Comparison of ENCODE assay signal across 7 mouse cellular contexts in the genomic region with DNA sequence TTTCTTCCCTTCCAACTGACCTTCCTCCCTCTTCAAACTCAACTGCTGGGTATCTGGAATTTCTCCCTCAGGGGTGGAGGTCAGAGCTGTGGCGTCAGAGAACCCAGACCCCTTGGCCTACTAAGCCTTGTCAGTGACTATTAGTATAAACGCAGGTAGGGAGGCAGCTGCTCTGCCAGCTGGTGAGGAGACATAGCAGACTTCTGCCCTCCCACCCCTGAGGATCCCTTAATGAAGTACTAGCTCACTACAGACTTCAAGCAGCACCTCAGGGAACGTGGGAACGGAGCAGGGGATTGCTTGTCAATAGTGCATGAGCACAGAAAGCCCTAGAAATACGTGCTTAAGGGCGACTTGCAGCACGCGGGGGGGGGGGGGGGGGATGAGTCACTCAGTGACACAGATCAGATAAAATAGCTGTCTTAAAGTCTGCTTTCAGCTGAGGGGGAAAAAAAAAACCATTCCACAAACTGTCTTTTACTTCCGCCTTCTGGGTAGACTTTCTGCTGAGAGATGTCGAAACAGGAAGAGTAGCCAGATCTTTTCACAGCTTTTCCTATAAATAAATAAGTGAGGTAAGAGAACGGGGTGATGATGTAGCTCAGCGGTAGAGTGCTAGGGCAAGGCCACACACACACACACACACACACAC.
DNase-seq lines count a peak whose midpoint lies in the region; ATAC-seq and TF ChIP-seq lines count a peak whose summit lies in the region.

No protein-coding gene starts in this region.

- H3K4me3 ChIP-seq in midbrain, embryonic 10.5 days, result no peak overlapping the region
- no peak overlapping the region for H3K4me3 ChIP-seq in midbrain, postnatal 0 days (ENCODE audit: low read depth, low read length)
- peak overlapping the region; percentile 1; the same call in 1 of the 2 replicates for H3K4me3 ChIP-seq in heart, embryonic 10.5 days
- no peak overlapping the region for H3K4me3 ChIP-seq in macrophage (ENCODE audit: inconsistent target)

- no peaks in the 10 kb centered on the region for H3K79me2 ChIP-seq in macrophage (ENCODE audit: inconsistent target)

- 0 out of 2 replicates have a peak overlapping the region, but pooled peaks have one; percentile 4 for H3K27ac ChIP-seq in midbrain, embryonic 10.5 days (replicated peaks)
- H3K27ac ChIP-seq in midbrain, postnatal 0 days (ENCODE audit: low read depth, low read length), result no peak overlapping the region
- H3K27ac ChIP-seq in heart, embryonic 10.5 days, result peak overlapping the region; percentile 37; the same call in 1 of the 2 replicates
- H3K27ac ChIP-seq in macrophage, result peak overlapping the region; percentile 93

- DNase-seq in midbrain, embryonic 10.5 days (ENCODE audit: low spot score), result no peak
- DNase-seq in midbrain, postnatal 0 days (ENCODE audit: low spot score), result no peak
- no peak for DNase-seq in heart, embryonic 10.5 days (ENCODE audit: low spot score)
- DNase-seq in thymus, postnatal 36 days, result peak; percentile 51
- no peak for DNase-seq in cerebellum, postnatal 25 days

- H3K9me3 ChIP-seq in midbrain, embryonic 10.5 days (replicated peaks), result no peaks in the 10 kb centered on the region
- H3K9me3 ChIP-seq in midbrain, postnatal 0 days (ENCODE audit: low read length), result no peaks in the 10 kb centered on the region
- no peaks in the 10 kb centered on the region for H3K9me3 ChIP-seq in heart, embryonic 10.5 days

- no peaks in the 10 kb centered on the region for H3K36me3 ChIP-seq in midbrain, embryonic 10.5 days
- no peaks in the 10 kb centered on the region for H3K36me3 ChIP-seq in midbrain, postnatal 0 days (ENCODE audit: insufficient read depth, low read length)
- H3K36me3 ChIP-seq in heart, embryonic 10.5 days, result no peaks in the 10 kb centered on the region
- no peaks in the 10 kb centered on the region for H3K36me3 ChIP-seq in macrophage (ENCODE audit: inconsistent target)

- peaks cover 6% of the 10 kb centered on the region for H3K4me1 ChIP-seq in midbrain, embryonic 10.5 days
- H3K4me1 ChIP-seq in midbrain, postnatal 0 days (ENCODE audit: insufficient read depth, low read length), result no peaks in the 10 kb centered on the region
- peaks cover 6% of the 10 kb centered on the region for H3K4me1 ChIP-seq in heart, embryonic 10.5 days

- no peak overlapping the region for H3K4me2 ChIP-seq in midbrain, postnatal 0 days (ENCODE audit: low read depth, low read length, poor library complexity, severe bottlenecking)

- no peak for TF ChIP-seq CTCF in midbrain, postnatal 0 days (IDR thresholded peaks at IDR 0.05)

- ATAC-seq in midbrain, postnatal 0 days (ENCODE audit: low FRiP score), result no peak
- ATAC-seq in activated CD4-positive, CD25-positive, alpha-beta regulatory T cell, adult 4 months, result peak; percentile 82

- H3K9ac ChIP-seq in midbrain, postnatal 0 days (replicated peaks; ENCODE audit: low read length, poor library complexity, severe bottlenecking), result no peak overlapping the region

- WGBS in midbrain, embryonic 10.5 days, result 76% methylated on average over 12 of the region's 12 CpGs
- WGBS in midbrain, postnatal 0 days, result 42% methylated on average over 10 of the region's 12 CpGs
- WGBS in heart, embryonic 10.5 days, result 18% methylated on average over 12 of the region's 12 CpGs
- 12% methylated on average over 11 of the region's 12 CpGs for WGBS in macrophage (ENCODE audit: missing documents)

- no peaks in the 10 kb centered on the region for H3K27me3 ChIP-seq in midbrain, embryonic 10.5 days (ENCODE audit: low read depth, poor library complexity, severe bottlenecking)
- H3K27me3 ChIP-seq in midbrain, postnatal 0 days (ENCODE audit: insufficient read depth, low read length), result no peaks in the 10 kb centered on the region
- no peaks in the 10 kb centered on the region for H3K27me3 ChIP-seq in heart, embryonic 10.5 days (ENCODE audit: insufficient read depth, poor library complexity, severe bottlenecking)

Comparison
In these comparisons a context has a peak if more than half of its experiments do, and no peak if none do; other contexts are left out.
1. DNase-seq: peak in thymus, postnatal 36 days (2 of 2); none in midbrain, embryonic 10.5 days (single experiment), midbrain, postnatal 0 days (single experiment), heart, embryonic 10.5 days (single experiment) and cerebellum, postnatal 25 days (0 of 2).